Mouse (Mus musculus): ENCODE measurements at regions not wholly inside any gene's neighbourhood (a gene's known extent, or its start where the extent isn't known, plus 50 kb on each side); places are given as distances from the start of the nearest gene placed in this dataset.

DNA sequence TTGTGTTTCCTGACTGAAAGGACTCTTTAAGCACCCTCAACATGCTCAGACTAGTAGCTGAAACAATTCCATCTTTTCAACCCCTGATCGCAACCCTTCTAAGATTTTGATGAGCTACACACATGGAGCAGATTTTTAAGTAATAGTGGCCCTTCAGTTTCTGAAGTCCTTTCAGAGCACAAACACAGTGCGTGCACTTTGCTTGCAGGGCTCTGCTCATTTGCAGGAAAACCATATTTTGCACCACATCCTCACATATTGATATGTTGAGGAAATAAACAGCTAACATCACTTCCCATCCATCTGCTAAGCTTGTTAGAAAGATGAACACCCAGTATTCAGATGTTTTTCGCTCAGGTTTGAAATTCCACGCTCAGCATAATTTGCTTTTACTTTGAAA, 344.6 kb upstream of the Acvr2a start:
- no peak overlapping the region for H3K27ac ChIP-seq (ENCODE audit: low read length)
- H3K36me3 ChIP-seq (ENCODE audit: control insufficient read depth, insufficient read depth, low read length): no peaks in the 10 kb centered on the region
- no peak overlapping the region for H3K9ac ChIP-seq (ENCODE audit: low read depth, low read length)
- H3K27me3 ChIP-seq (ENCODE audit: control insufficient read depth, insufficient read depth, low read depth, low read length): no peaks in the 10 kb centered on the region
- no peaks in the 10 kb centered on the region for H3K4me1 ChIP-seq (ENCODE audit: control insufficient read depth, insufficient read depth, low read length)
- no peak overlapping the region for H3K4me2 ChIP-seq (ENCODE audit: low read length)
- no peak for ATAC-seq
- H3K4me3 ChIP-seq (ENCODE audit: low read depth, low read length): no peak overlapping the region
- no peaks in the 10 kb centered on the region for H3K9me3 ChIP-seq (replicated peaks; ENCODE audit: control insufficient read depth, low read length, poor library complexity, severe bottlenecking)
- 78% methylated on average over 4 of the region's 4 CpGs for WGBS

DNA sequence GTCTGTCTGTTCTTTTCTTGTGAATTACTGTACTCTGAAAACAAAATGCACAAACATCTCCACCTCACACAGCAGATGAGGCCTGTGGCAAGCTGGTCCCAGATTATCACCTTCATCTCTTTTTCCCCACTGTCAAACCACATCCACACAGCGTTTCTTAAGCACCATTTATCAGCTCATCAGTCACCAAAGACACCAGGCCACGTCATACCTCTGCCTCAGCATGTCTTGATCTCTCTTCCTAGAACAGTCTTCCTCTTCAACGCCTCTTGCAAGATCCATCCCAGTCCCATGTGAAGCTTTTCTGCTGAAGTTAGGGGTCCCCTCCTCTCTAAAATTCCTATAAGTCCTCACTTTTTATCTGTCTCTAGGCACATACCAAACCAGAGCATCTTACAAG, 340.8 kb upstream of the Acvr2a start:
- no peaks in the 10 kb centered on the region for H3K36me3 ChIP-seq (ENCODE audit: control insufficient read depth, insufficient read depth, low read length)
- no peaks in the 10 kb centered on the region for H3K27me3 ChIP-seq (ENCODE audit: control insufficient read depth, insufficient read depth, low read depth, low read length)
- 84% methylated on average over 3 of the region's 3 CpGs for WGBS

DNA sequence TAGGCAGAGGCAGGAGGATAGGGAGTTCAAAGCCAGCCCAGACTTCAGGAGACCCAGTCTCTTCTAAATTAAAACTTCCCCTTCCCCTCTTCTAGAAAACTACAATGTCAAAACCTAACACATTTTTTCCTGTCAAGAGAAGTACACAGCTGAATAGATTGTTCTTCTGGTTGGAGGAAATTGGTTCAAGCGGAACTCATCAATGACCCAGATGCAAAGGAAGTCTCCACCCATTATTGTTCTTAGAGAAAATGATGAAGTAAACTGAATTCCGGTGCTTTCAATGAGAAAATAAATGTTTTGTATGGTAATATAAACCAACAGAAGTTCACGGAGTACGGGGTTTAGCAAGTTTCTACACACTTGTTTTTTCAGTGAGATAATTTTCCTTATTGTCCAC, 339.3 kb upstream of the Acvr2a start:
- H3K27ac ChIP-seq (ENCODE audit: low read length): no peak overlapping the region
- H3K27me3 ChIP-seq (ENCODE audit: control insufficient read depth, insufficient read depth, low read depth, low read length): no peaks in the 10 kb centered on the region
- no peaks in the 10 kb centered on the region for H3K4me1 ChIP-seq (ENCODE audit: control insufficient read depth, insufficient read depth, low read length)
- 93% methylated on average over 4 of the region's 4 CpGs for WGBS
- H3K9ac ChIP-seq (ENCODE audit: low read depth, low read length): no peak overlapping the region
- no peak overlapping the region for H3K4me3 ChIP-seq (ENCODE audit: low read depth, low read length)
- H3K9me3 ChIP-seq (replicated peaks; ENCODE audit: control insufficient read depth, low read length, poor library complexity, severe bottlenecking): no peaks in the 10 kb centered on the region
- no peak overlapping the region for H3K4me2 ChIP-seq (ENCODE audit: low read length)
- no peak for ATAC-seq
- no peaks in the 10 kb centered on the region for H3K36me3 ChIP-seq (ENCODE audit: control insufficient read depth, insufficient read depth, low read length)

More for the DNA sequence above, 340.8 kb upstream of the Acvr2a start:
- H3K4me2 ChIP-seq (ENCODE audit: low read length): no peak overlapping the region
- no peak overlapping the region for H3K4me3 ChIP-seq (ENCODE audit: low read depth, low read length)
- no peaks in the 10 kb centered on the region for H3K4me1 ChIP-seq (ENCODE audit: control insufficient read depth, insufficient read depth, low read length)
- no peak overlapping the region for H3K27ac ChIP-seq (ENCODE audit: low read length)
- H3K9ac ChIP-seq (ENCODE audit: low read depth, low read length): no peak overlapping the region
- no peaks in the 10 kb centered on the region for H3K9me3 ChIP-seq (replicated peaks; ENCODE audit: control insufficient read depth, low read length, poor library complexity, severe bottlenecking)
- no peak for ATAC-seq

DNA sequence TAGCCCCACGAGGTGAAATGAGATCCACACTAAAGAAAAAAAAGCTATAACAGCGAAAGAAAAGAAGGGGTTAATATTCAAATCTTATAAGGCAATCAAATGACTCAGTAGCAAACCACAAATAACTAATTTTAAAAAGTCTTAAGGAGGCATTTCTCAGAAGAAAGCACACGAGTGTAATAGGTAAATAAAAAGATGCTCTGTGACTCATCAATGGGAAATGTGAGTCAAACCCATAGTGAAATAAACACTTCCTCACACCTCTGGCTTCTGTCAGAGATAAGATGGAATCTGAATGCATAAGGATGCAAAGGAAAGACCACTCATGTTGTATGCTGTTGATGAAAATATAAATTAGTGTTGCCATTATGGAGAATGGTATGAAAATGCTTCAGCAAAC, 337.1 kb upstream of the Acvr2a start:
- Histone ChIP-seq H3K9ac (ENCODE audit: low read depth, low read length) (no peak overlapping the region), H3K4me3 (ENCODE audit: low read depth, low read length) (no peak overlapping the region), H3K27ac (ENCODE audit: low read length) (no peak overlapping the region), H3K27me3 (ENCODE audit: control insufficient read depth, insufficient read depth, low read depth, low read length) (no peaks in the 10 kb centered on the region), H3K4me1 (ENCODE audit: control insufficient read depth, insufficient read depth, low read length) (no peaks in the 10 kb centered on the region; the same call in 1 of the 2 replicates), H3K36me3 (ENCODE audit: control insufficient read depth, insufficient read depth, low read length) (no peaks in the 10 kb centered on the region), H3K9me3 (replicated peaks; ENCODE audit: control insufficient read depth, low read length, poor library complexity, severe bottlenecking) (no peaks in the 10 kb centered on the region), H3K4me2 (ENCODE audit: low read length) (no peak overlapping the region)
- no peak for ATAC-seq
- 51% methylated on average over 3 of the region's 3 CpGs for WGBS

DNA sequence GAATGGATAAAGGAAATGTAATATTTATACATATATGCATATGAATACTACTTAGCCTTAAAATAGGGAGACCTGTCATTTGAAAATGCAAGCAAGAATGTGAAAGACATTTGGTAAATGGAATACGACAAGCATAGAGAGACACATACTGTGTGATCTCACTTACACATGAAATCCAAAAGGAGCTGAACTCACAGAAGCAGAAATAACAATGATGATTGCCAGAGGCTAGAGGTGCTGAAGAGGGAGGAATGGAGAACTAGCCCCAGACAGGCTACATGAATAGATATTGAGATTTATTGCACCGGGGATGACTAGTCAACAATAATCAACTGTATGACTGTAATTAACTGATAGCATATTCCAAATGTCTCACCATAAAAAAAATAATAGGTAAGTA, 336.6 kb upstream of the Acvr2a start:
- Histone ChIP-seq H3K9ac (ENCODE audit: low read depth, low read length) (no peak overlapping the region), H3K4me1 (ENCODE audit: control insufficient read depth, insufficient read depth, low read length) (no peaks in the 10 kb centered on the region; the same call in 1 of the 2 replicates), H3K27ac (ENCODE audit: low read length) (no peak overlapping the region), H3K4me3 (ENCODE audit: low read depth, low read length) (no peak overlapping the region), H3K9me3 (replicated peaks; ENCODE audit: control insufficient read depth, low read length, poor library complexity, severe bottlenecking) (no peaks in the 10 kb centered on the region), H3K4me2 (ENCODE audit: low read length) (no peak overlapping the region), H3K36me3 (ENCODE audit: control insufficient read depth, insufficient read depth, low read length) (no peaks in the 10 kb centered on the region), H3K27me3 (ENCODE audit: control insufficient read depth, insufficient read depth, low read depth, low read length) (no peaks in the 10 kb centered on the region)
- WGBS: 38% methylated on average over 2 of the region's 2 CpGs
- peak; percentile 55 for ATAC-seq

DNA sequence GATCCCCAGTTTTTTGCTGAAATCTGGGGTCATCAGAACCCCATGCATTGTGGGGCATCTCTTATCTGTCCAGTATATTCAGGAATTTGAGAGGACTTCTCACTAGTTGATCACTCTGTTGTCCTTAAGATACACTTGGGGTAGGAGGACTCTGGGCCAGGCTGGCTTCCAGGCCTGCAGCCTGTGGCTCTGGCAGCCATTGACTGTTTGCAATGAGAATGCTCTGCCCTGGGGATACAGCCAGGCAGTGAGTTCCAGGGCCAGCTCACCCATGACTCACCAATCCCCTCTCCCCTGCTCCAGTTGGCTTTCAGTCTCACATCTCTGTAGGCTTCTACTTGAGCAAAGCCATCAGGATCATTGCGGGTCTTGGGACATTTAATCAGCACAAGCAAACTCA, 334.3 kb upstream of the Acvr2a start:
- 80% methylated on average over 1 of the region's 1 CpGs for WGBS
- ATAC-seq: no peak

DNA sequence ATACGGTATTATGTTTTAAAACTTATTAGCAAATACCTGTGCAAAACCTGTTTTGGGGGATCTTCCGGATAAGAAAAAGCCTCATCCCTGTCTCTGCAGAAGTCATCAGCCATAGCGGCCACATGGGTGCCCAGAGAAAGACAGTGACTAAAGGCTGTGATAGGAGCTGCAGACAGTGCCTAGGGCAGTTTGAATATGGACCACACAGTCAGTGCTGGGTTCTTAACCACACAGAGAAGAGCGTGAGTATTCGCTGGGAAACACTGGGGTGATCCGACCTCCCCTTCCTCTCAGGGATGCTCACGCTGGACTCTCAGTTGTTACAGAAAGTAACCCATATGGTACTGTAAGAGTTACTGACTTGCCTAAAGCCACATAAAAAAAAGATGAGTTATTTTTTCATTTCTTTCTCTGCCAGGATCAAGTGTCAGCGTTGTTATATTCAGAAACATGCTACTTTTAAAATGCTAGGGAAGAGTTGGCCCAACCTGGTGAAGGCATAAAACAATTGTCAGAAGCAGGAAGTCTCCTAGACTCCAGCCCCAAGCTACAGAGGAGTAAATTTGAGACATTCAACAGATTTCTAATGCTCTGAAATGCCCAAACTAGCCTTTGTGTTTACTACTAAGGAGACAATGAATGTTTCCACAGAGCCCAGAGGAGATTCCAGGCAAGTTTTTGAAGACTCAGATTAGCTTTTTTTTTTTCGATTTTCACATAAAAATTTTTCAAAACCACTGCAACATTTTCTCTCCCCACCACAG, 333.3 kb upstream of the Acvr2a start:
- Histone ChIP-seq H3K27ac (ENCODE audit: low read length) (no peak overlapping the region), H3K27me3 (ENCODE audit: control insufficient read depth, insufficient read depth, low read depth, low read length) (no peaks in the 10 kb centered on the region), H3K9me3 (replicated peaks; ENCODE audit: control insufficient read depth, low read length, poor library complexity, severe bottlenecking) (no peaks in the 10 kb centered on the region), H3K4me3 (ENCODE audit: low read depth, low read length) (no peak overlapping the region), H3K4me1 (ENCODE audit: control insufficient read depth, insufficient read depth, low read length) (no peaks in the 10 kb centered on the region; the same call in 1 of the 2 replicates), H3K4me2 (ENCODE audit: low read length) (no peak overlapping the region), H3K9ac (ENCODE audit: low read depth, low read length) (no peak overlapping the region), H3K36me3 (ENCODE audit: control insufficient read depth, insufficient read depth, low read length) (no peaks in the 10 kb centered on the region)
- ATAC-seq: no peak
- 62% methylated on average over 9 of the region's 9 CpGs for WGBS

More for the DNA sequence above, 334.3 kb upstream of the Acvr2a start:
- H3K4me2 ChIP-seq (ENCODE audit: low read length): no peak overlapping the region
- H3K9ac ChIP-seq (ENCODE audit: low read depth, low read length): no peak overlapping the region
- no peak overlapping the region for H3K27ac ChIP-seq (ENCODE audit: low read length)
- H3K4me1 ChIP-seq (ENCODE audit: control insufficient read depth, insufficient read depth, low read length): no peaks in the 10 kb centered on the region; the same call in 1 of the 2 replicates
- H3K4me3 ChIP-seq (ENCODE audit: low read depth, low read length): no peak overlapping the region
- H3K9me3 ChIP-seq (replicated peaks; ENCODE audit: control insufficient read depth, low read length, poor library complexity, severe bottlenecking): no peaks in the 10 kb centered on the region
- no peaks in the 10 kb centered on the region for H3K27me3 ChIP-seq (ENCODE audit: control insufficient read depth, insufficient read depth, low read depth, low read length)
- no peaks in the 10 kb centered on the region for H3K36me3 ChIP-seq (ENCODE audit: control insufficient read depth, insufficient read depth, low read length)

DNA sequence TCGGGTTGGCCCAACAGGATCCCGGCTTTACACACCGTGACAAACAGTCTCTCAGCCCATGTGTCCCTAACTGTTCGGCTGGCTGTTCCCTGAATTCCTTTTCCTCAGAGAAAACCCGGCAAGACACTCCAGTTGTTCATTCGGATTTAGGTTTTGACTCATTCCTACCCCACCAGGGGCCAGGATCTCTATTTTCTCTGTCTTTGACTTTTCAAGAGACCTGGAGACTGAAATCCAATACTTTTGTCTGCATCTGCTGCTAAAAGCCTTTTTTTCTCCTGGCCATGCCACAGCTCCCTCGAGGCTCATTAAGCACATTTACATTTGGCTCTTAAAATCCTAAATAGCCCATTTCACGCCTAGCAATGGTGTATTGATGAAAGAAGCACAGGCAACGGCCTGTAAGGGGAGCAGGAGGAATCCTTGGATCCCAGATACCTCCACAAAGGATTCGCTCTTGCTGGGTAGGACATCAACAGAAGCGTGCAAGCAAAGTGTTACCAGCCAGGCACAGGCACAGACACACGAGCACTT, 332.6 kb upstream of the Acvr2a start:
- Histone ChIP-seq H3K27me3 (ENCODE audit: control insufficient read depth, insufficient read depth, low read depth, low read length) (no peaks in the 10 kb centered on the region), H3K9me3 (replicated peaks; ENCODE audit: control insufficient read depth, low read length, poor library complexity, severe bottlenecking) (no peaks in the 10 kb centered on the region), H3K4me2 (ENCODE audit: low read length) (no peak overlapping the region), H3K27ac (ENCODE audit: low read length) (no peak overlapping the region), H3K36me3 (ENCODE audit: control insufficient read depth, insufficient read depth, low read length) (no peaks in the 10 kb centered on the region), H3K9ac (ENCODE audit: low read depth, low read length) (no peak overlapping the region), H3K4me1 (ENCODE audit: control insufficient read depth, insufficient read depth, low read length) (no peaks in the 10 kb centered on the region; the same call in 1 of the 2 replicates), H3K4me3 (ENCODE audit: low read depth, low read length) (no peak overlapping the region)
- WGBS: 14% methylated on average over 12 of the region's 12 CpGs
- peak; percentile 76 for ATAC-seq

DNA sequence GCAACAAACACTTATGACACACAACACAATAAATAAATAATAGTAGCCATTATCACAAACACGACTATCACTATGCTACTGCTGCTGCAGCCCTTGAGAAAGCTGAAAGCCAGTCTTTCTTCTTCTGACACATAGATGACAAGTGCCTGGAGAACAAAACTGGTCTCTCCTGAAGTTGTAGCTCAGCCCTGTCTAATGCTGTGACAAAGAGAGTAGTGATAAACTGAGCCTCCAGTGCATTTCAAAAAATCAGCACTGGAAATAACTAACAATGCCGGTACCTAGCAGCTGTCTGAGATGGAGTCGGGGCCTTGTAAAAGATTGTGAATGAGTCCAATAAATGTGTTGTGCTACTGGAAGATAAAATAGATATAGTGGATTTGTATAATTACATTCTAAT, 320.3 kb upstream of the Acvr2a start:
- H3K36me3 ChIP-seq (ENCODE audit: control insufficient read depth, insufficient read depth, low read length): no peaks in the 10 kb centered on the region
- no peaks in the 10 kb centered on the region for H3K27me3 ChIP-seq (ENCODE audit: control insufficient read depth, insufficient read depth, low read depth, low read length)
- H3K4me1 ChIP-seq (ENCODE audit: control insufficient read depth, insufficient read depth, low read length): no peaks in the 10 kb centered on the region
- H3K4me3 ChIP-seq (ENCODE audit: low read depth, low read length): no peak overlapping the region
- WGBS: 82% methylated on average over 3 of the region's 3 CpGs
- no peak overlapping the region for H3K9ac ChIP-seq (ENCODE audit: low read depth, low read length)
- ATAC-seq: no peak
- H3K27ac ChIP-seq (ENCODE audit: low read length): no peak overlapping the region
- H3K4me2 ChIP-seq (ENCODE audit: low read length): no peak overlapping the region
- H3K9me3 ChIP-seq (replicated peaks; ENCODE audit: control insufficient read depth, low read length, poor library complexity, severe bottlenecking): no peaks in the 10 kb centered on the region

Measured in midbrain, embryonic 16.5 days (tissue).